Mouse (Mus musculus): ENCODE results near the gene Pprc1. TPM values are rescaled to one million over a fixed set of nuclear protein-coding genes. Genes with fewer than 3 reads are reported as not detected.

Gene Pprc1
- polyA plus RNA-seq, 1 experiment from 2014 or later = 50.2 TPM

DNA sequence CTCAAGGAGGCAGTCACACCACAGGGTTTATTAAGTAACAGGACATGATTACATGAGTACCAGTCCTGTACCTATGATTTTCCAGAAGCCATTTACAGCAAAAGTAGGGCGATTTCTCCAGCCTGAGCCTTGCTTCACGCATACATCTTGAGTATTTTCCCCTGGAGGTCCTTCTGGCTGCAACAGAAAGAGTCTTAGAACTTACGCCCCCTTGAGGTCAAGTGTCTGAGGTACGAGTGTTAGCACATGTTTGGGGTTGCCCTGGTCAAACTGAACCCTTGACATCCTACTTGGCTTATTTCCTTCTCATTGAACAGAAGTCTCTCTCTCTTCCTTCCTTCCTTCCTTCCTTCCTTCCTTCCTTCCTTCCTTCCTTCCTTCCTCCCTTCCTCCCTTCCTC lies 69.9 kb downstream of the Pprc1 start:
- Histone ChIP-seq H3K4me1 (0 out of 2 replicates have a peak, but pooled peaks cover 3% of the 10 kb centered on the region), H3K9me3 (no peaks in the 10 kb centered on the region), H3K36me3 (no peaks in the 10 kb centered on the region), H3K27ac (no peak overlapping the region), H3K27me3 (ENCODE audit: insufficient read depth, poor library complexity, severe bottlenecking) (no peaks in the 10 kb centered on the region), H3K4me3 (no peak overlapping the region)
- DNase-seq (ENCODE audit: low spot score) = no peak
- WGBS = 56% methylated on average over 4 of the region's 4 CpGs

DNA sequence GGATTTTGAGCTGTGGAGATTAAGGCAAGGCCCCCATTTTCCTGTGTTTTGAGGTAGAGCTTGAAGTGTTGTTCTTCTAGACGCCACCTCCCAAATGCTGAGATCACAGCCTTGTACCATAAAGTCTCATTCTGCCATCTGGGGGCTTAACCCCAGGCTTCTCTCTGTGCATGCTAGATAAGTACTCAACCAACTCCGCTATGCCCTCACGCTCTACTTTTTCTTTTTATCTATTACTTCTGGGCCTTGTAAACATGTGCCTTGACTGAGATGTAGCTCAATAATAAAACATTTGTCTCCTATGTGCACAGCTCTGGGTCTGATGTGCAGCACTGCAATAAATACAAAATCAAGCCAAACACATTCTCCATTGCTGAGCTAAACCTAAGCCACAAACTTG lies 74.8 kb downstream of the Pprc1 start:
- 83% methylated on average over 3 of the region's 3 CpGs for WGBS
- Histone ChIP-seq H3K9me3 (no peaks in the 10 kb centered on the region), H3K4me3 (no peak overlapping the region), H3K27ac (no peak overlapping the region), H3K27me3 (ENCODE audit: insufficient read depth, poor library complexity, severe bottlenecking) (no peaks in the 10 kb centered on the region), H3K36me3 (no peaks in the 10 kb centered on the region), H3K4me1 (no peaks in the 10 kb centered on the region)
- DNase-seq (ENCODE audit: low spot score) = no peak

DNA sequence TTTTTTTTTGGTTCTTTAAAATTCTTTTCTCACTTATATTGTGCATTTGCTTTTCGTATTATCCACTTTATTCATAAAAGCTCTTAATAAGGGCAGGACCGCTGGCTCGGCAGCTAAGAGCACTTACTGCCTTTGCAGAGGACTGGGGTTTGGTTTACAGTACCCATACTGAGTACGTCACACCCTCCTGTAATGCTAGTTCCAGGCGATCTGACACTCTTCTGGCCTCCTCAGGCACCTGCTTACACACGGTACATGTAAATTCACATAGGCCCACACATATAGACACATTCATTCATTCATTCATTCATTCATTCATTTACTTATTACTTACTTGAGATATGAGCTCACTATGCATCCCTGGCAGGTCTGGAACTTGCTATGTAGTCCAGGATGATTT lies 76.2 kb downstream of the Pprc1 start:
- H3K4me1 ChIP-seq = no peaks in the 10 kb centered on the region
- H3K36me3 ChIP-seq = no peaks in the 10 kb centered on the region
- H3K9me3 ChIP-seq = no peaks in the 10 kb centered on the region
- H3K4me3 ChIP-seq = no peak overlapping the region
- 0 out of 2 replicates have a peak, but pooled peaks cover under 1% of the 10 kb centered on the region for H3K27me3 ChIP-seq (ENCODE audit: insufficient read depth, poor library complexity, severe bottlenecking)
- WGBS = 67% methylated on average over 6 of the region's 6 CpGs
- H3K27ac ChIP-seq = no peak overlapping the region
- no peak for DNase-seq (ENCODE audit: low spot score)

Other genes starting within 250 kb of the Pprc1 start
- 0.35 and 0.53 TPM in 2 replicates for gene Kcnip2, start 228.8 kb upstream of the Pprc1 start, polyA plus RNA-seq (2016; fragmentation: Nextera tagmentation; extraction: Ambion mirVana)
- gene Armh3, start 46.4 kb upstream of the Pprc1 start, polyA plus RNA-seq (2016; fragmentation: Nextera tagmentation; extraction: Ambion mirVana) = 16.0 and 16.6 TPM in 2 replicates
- 7.1 and 7.4 TPM in 2 replicates for gene Hps6, start 41.4 kb upstream of the Pprc1 start, polyA plus RNA-seq (2016; fragmentation: Nextera tagmentation; extraction: Ambion mirVana)
- 62.2 and 79.7 TPM in 2 replicates for gene Ldb1, start 328 bp downstream of the Pprc1 start, polyA plus RNA-seq (2016; fragmentation: Nextera tagmentation; extraction: Ambion mirVana)
- 80.2 and 117 TPM in 2 replicates for gene Nolc1, start 31.0 kb downstream of the Pprc1 start, polyA plus RNA-seq (2016; fragmentation: Nextera tagmentation; extraction: Ambion mirVana)
- gene Elovl3, start 87.0 kb downstream of the Pprc1 start, polyA plus RNA-seq (2016; fragmentation: Nextera tagmentation; extraction: Ambion mirVana) = 0.10 TPM in 1 of 2 replicates, not detected in the other
- gene Pitx3, start 103.4 kb downstream of the Pprc1 start, polyA plus RNA-seq (2016; fragmentation: Nextera tagmentation; extraction: Ambion mirVana) = 0.87 and 0.89 TPM in 2 replicates
- gene Gbf1, start 107.6 kb downstream of the Pprc1 start, polyA plus RNA-seq (2016; fragmentation: Nextera tagmentation; extraction: Ambion mirVana) = 50.0 and 50.8 TPM in 2 replicates